In genomic region chr9:35570663-35571062, GRCm38 (mm10) we compare ENCODE assay signal across 9 mouse cellular contexts. TPM values are rescaled to one million over a fixed set of nuclear protein-coding genes. Genes with fewer than 3 reads are reported as not detected.
A peak's percentile ranks its signal among the peaks of the same experiment; 100 is the strongest.
DNase-seq lines count a peak whose midpoint lies in the region; ATAC-seq lines count a peak whose summit lies in the region.
"Had no signal": no experiment of that assay in that cellular context is flagged by ENCODE, and none has a peak within 500 bp of the region (broad histone marks: within the 10 kb centered on the region; RNA-seq: fewer than 3 reads in every experiment).

No protein-coding gene starts in this region.

- no peak for ATAC-seq in heart, embryonic 15.5 days (replicated peaks; ENCODE audit: insufficient number of reproducible peaks, insufficient read depth, low FRiP score, low read depth)
- peak; percentile 18 for ATAC-seq in hindbrain, embryonic 13.5 days (ENCODE audit: low FRiP score)
- peak; percentile 13; the same call in 1 of the 2 replicates for ATAC-seq in midbrain, embryonic 12.5 days (ENCODE audit: low FRiP score, low read depth)

- no peak for DNase-seq in heart, adult 11 months
- DNase-seq in MEL-GATA-1-ER (ENCODE audit: extremely low read depth, low read depth), result peak; percentile 33
- DNase-seq in right cerebral cortex, postnatal 36 days (ENCODE audit: low spot score in 2 of 2), result no peak
- DNase-seq in adrenal gland, postnatal 14 days, result no peak
- no peak for DNase-seq in embryo, embryonic 9.5 days (ENCODE audit: extremely low spot score)

- no peaks in the 10 kb centered on the region for H3K9me3 ChIP-seq in heart, embryonic 15.5 days (replicated peaks)
- H3K9me3 ChIP-seq in hindbrain, embryonic 13.5 days, result no peaks in the 10 kb centered on the region
- H3K9me3 ChIP-seq in midbrain, embryonic 12.5 days, result no peaks in the 10 kb centered on the region

- peaks cover 22% of the 10 kb centered on the region for H3K36me3 ChIP-seq in heart, embryonic 15.5 days
- peaks cover 13% of the 10 kb centered on the region for H3K36me3 ChIP-seq in hindbrain, embryonic 13.5 days
- peaks cover 20% of the 10 kb centered on the region for H3K36me3 ChIP-seq in midbrain, embryonic 12.5 days

- H3K27ac ChIP-seq in heart, embryonic 15.5 days, result peak overlapping the region; percentile 92; the same call in 1 of the 2 replicates
- H3K27ac ChIP-seq in hindbrain, embryonic 13.5 days, result peak overlapping the region; percentile 94; the same call in 1 of the 2 replicates
- H3K27ac ChIP-seq in midbrain, embryonic 12.5 days (replicated peaks), result peak overlapping the region; percentile 90; the same call in 1 of the 2 replicates

- H3K9ac ChIP-seq in heart, embryonic 15.5 days, result peak overlapping the region; percentile 68
- peak overlapping the region; percentile 87 for H3K9ac ChIP-seq in hindbrain, embryonic 13.5 days
- peak overlapping the region; percentile 80; the same call in 1 of the 2 replicates for H3K9ac ChIP-seq in midbrain, embryonic 12.5 days (replicated peaks)

- peak overlapping the region; percentile 57 for H3K4me2 ChIP-seq in heart, embryonic 15.5 days
- H3K4me2 ChIP-seq in hindbrain, embryonic 13.5 days, result peak overlapping the region; percentile 54
- H3K4me2 ChIP-seq in midbrain, embryonic 12.5 days (replicated peaks), result peak overlapping the region; percentile 60

- H3K4me3 ChIP-seq in heart, embryonic 15.5 days, result peak overlapping the region; percentile 74
- peak overlapping the region; percentile 77 for H3K4me3 ChIP-seq in hindbrain, embryonic 13.5 days
- H3K4me3 ChIP-seq in midbrain, embryonic 12.5 days, result peak overlapping the region; percentile 75

- peaks cover 22% of the 10 kb centered on the region for H3K4me1 ChIP-seq in heart, embryonic 15.5 days (replicated peaks)
- peaks cover 21% of the 10 kb centered on the region for H3K4me1 ChIP-seq in hindbrain, embryonic 13.5 days (replicated peaks)
- H3K4me1 ChIP-seq in midbrain, embryonic 12.5 days, result peaks cover 17% of the 10 kb centered on the region

- peaks cover 12% of the 10 kb centered on the region for H3K27me3 ChIP-seq in heart, embryonic 15.5 days
- peaks cover 21% of the 10 kb centered on the region for H3K27me3 ChIP-seq in hindbrain, embryonic 13.5 days
- peaks cover 12% of the 10 kb centered on the region for H3K27me3 ChIP-seq in midbrain, embryonic 12.5 days

- WGBS in heart, embryonic 15.5 days, result 9% methylated on average over 5 of the region's 5 CpGs
- WGBS in hindbrain, embryonic 13.5 days, result 8% methylated on average over 5 of the region's 5 CpGs
- 9% methylated on average over 5 of the region's 5 CpGs for WGBS in midbrain, embryonic 12.5 days

RNA-seq across cellular contexts. Expression of gene Hyls1, which starts 0.5 kb away (rescaled TPM):
- 13.6 and 15.3 TPM in 2 replicates for polyA plus RNA-seq in heart, embryonic 15.5 days (2015; fragmentation: Nextera tagmentation; extraction: Ambion mirVana)
- 19.7 and 21.3 TPM in 2 replicates for polyA plus RNA-seq in hindbrain, embryonic 13.5 days (2015; fragmentation: Nextera tagmentation; extraction: Ambion mirVana)
- 26.8 and 27.7 TPM in 2 replicates for polyA plus RNA-seq in midbrain, embryonic 12.5 days (2016; fragmentation: Nextera tagmentation; extraction: Ambion mirVana)
- 4.2 and 5.4 TPM in 2 replicates for total RNA-seq in adrenal gland, postnatal 14 days (2021)

RNA-seq across cellular contexts. Expression of gene Pate2, which starts 0.6 kb away (rescaled TPM):
- 0.23 and 0.39 TPM in 2 replicates for polyA plus RNA-seq in heart, embryonic 15.5 days (2015; fragmentation: Nextera tagmentation; extraction: Ambion mirVana)
- 1.5 and 2.2 TPM in 2 replicates for polyA plus RNA-seq in hindbrain, embryonic 13.5 days (2015; fragmentation: Nextera tagmentation; extraction: Ambion mirVana)
- polyA plus RNA-seq in midbrain, embryonic 12.5 days (2016; fragmentation: Nextera tagmentation; extraction: Ambion mirVana), result 1.7 and 2.4 TPM in 2 replicates
- total RNA-seq in adrenal gland, postnatal 14 days (2021), result 0.26 TPM in 1 of 2 replicates, not detected in the other

RNA-seq across cellular contexts. Expression of gene Pus3, which starts 12.3 kb away (rescaled TPM):
- polyA plus RNA-seq in heart, embryonic 15.5 days (2015; fragmentation: Nextera tagmentation; extraction: Ambion mirVana), result 11.1 and 12.1 TPM in 2 replicates
- polyA plus RNA-seq in hindbrain, embryonic 13.5 days (2015; fragmentation: Nextera tagmentation; extraction: Ambion mirVana), result 15.1 and 18.1 TPM in 2 replicates
- 17.0 and 17.1 TPM in 2 replicates for polyA plus RNA-seq in midbrain, embryonic 12.5 days (2016; fragmentation: Nextera tagmentation; extraction: Ambion mirVana)
- total RNA-seq in adrenal gland, postnatal 14 days (2021), result 14.1 and 16.3 TPM in 2 replicates

RNA-seq across cellular contexts. Expression of gene Ddx25, which starts 12.3 kb away (rescaled TPM):
- polyA plus RNA-seq in heart, embryonic 15.5 days (2015; fragmentation: Nextera tagmentation; extraction: Ambion mirVana), result 0.69 and 0.91 TPM in 2 replicates
- polyA plus RNA-seq in hindbrain, embryonic 13.5 days (2015; fragmentation: Nextera tagmentation; extraction: Ambion mirVana), result 23.5 and 24.1 TPM in 2 replicates
- polyA plus RNA-seq in midbrain, embryonic 12.5 days (2016; fragmentation: Nextera tagmentation; extraction: Ambion mirVana), result 10.6 and 11.0 TPM in 2 replicates
- total RNA-seq in adrenal gland, postnatal 14 days (2021), result 0.67 and 0.68 TPM in 2 replicates

RNA-seq across cellular contexts. Expression of gene Pate4, which starts 41.1 kb away (rescaled TPM):
- polyA plus RNA-seq in heart, embryonic 15.5 days (2015; fragmentation: Nextera tagmentation; extraction: Ambion mirVana), result not detected in 2 replicates
- polyA plus RNA-seq in hindbrain, embryonic 13.5 days (2015; fragmentation: Nextera tagmentation; extraction: Ambion mirVana), result not detected in 2 replicates
- not detected in 2 replicates for polyA plus RNA-seq in midbrain, embryonic 12.5 days (2016; fragmentation: Nextera tagmentation; extraction: Ambion mirVana)
- total RNA-seq in adrenal gland, postnatal 14 days (2021), result not detected in 2 replicates
- total RNA-seq: left cerebral cortex, postnatal 36 days had no signal
